Mouse (Mus musculus): ENCODE measurements around the gene Gpr132. TPM values are rescaled to one million over a fixed set of nuclear protein-coding genes. Genes with fewer than 3 reads are reported as not detected.

The Gpr132 gene
- total and polyA plus RNA-seq, 3 experiments: 24.4 to 62.1 (median 44.7) TPM

DNA sequence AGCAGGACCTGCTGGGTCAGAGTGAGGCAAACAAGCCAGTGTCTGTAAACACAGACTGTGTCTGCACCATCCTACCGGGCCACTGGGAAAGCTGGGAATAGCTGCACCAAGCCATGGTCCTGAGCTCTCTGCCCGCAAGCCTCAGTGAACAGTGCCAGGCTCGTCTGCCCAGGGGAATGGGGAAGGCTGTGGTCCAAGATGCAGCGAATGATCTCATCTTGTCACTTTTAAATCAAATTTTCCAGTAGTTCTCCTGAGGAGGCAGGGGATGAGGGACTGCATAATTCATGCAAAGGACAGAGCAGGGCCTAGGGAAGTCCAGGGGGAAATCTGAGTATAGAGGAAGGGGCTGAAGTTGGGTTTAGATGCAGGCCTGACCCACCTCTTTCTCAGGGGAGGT, 60.2 kb downstream of the Gpr132 start:
- peaks cover 10% of the 10 kb centered on the region for H3K27me3 ChIP-seq (replicated peaks)
- H3K27ac ChIP-seq (ENCODE audit: insufficient read depth, low read depth): no peak overlapping the region
- no peak overlapping the region for H3K4me3 ChIP-seq (replicated peaks in 1 of 3; ENCODE audit: low read depth in 2 of 3, low read length in 2 of 3, poor library complexity in 1 of 3)
- no peak overlapping the region for H3K9ac ChIP-seq (ENCODE audit: insufficient read depth, low read depth)
- dilution Hi-C loops (cut with MboI; ENCODE audit: extremely low pct_ligation_motif_present, extremely low pct_unique_long_range_greater_than_20kb, low sequenced_read_pairs): no loop called here
- no peaks in the 10 kb centered on the region for H3K79me2 ChIP-seq (replicated peaks; ENCODE audit: control insufficient read depth, extremely low read depth, insufficient read depth, poor library complexity, severe bottlenecking)
- peaks cover 5 to 25% of the 10 kb centered on the region in 2 experiments; a peak in 3 of 4 replicates for H3K4me1 ChIP-seq (ENCODE audit: control insufficient read depth in 1 of 2, insufficient read depth in 2 of 2)
- DNase-seq (ENCODE audit: extremely low read depth): no peak
- H3K9me3 ChIP-seq (replicated peaks; ENCODE audit: low read length): no peaks in the 10 kb centered on the region
- H3K4me2 ChIP-seq (ENCODE audit: insufficient read depth, low read depth, poor library complexity, severe bottlenecking): no peak overlapping the region
- peaks cover 1 to 17% of the 10 kb centered on the region in 2 experiments for H3K36me3 ChIP-seq (replicated peaks in 1 of 2; ENCODE audit: control insufficient read depth in 1 of 2, insufficient read depth in 1 of 2, low read length in 1 of 2)
- TF ChIP-seq HCFC1 (IDR thresholded peaks at IDR 0.05; ENCODE audit: low read depth, low read length): no peak
- in situ Hi-C loops (cut with MboI; ENCODE audit: low pct_ligation_motif_present, low pct_unique_long_range_greater_than_20kb, low sequenced_read_pairs): no loop called here

- TF ChIP-seq ETS1 (conservative IDR thresholded peaks at IDR 0.05; ENCODE audit: low read depth, low read length): no peak
- TF ChIP-seq POLR2A (IDR thresholded peaks at IDR 0.05; ENCODE audit: low read depth, low read length): no peak
- TF ChIP-seq TBP (conservative IDR thresholded peaks at IDR 0.05; ENCODE audit: low read depth, low read length): no peak
- no peak for TF ChIP-seq NELFE (IDR thresholded peaks at IDR 0.05; ENCODE audit: low read depth, low read length)
- TF ChIP-seq SMC3 (IDR thresholded peaks at IDR 0.05; ENCODE audit: low read depth, low read length): no peak
- no peak for TF ChIP-seq JUN (IDR thresholded peaks at IDR 0.05; ENCODE audit: insufficient read depth, low read depth, low read length)
- TF ChIP-seq TCF12 (IDR thresholded peaks at IDR 0.05; ENCODE audit: low read depth, low read length): no peak
- TF ChIP-seq KAT2A (IDR thresholded peaks at IDR 0.05; ENCODE audit: insufficient replicate concordance, low read length): no peak
- no peak for TF ChIP-seq ZC3H11A (IDR thresholded peaks at IDR 0.05; ENCODE audit: low read depth, low read length)
- TF ChIP-seq MEF2A (IDR thresholded peaks at IDR 0.05; ENCODE audit: borderline replicate concordance, low read depth, low read length): no peak
- TF ChIP-seq BHLHE40 (IDR thresholded peaks at IDR 0.05; ENCODE audit: low read depth, low read length): no peak
- TF ChIP-seq ELF1 (IDR thresholded peaks at IDR 0.05; ENCODE audit: low read depth, low read length): no peak
- TF ChIP-seq EP300 (IDR thresholded peaks at IDR 0.05; ENCODE audit: low read length): no peak
- TF ChIP-seq MAFK (IDR thresholded peaks at IDR 0.05; ENCODE audit: insufficient replicate concordance, low read length): no peak
- no peak for TF ChIP-seq UBTF (IDR thresholded peaks at IDR 0.05; ENCODE audit: low read depth, low read length)
- no peaks in the 10 kb centered on the region for H3K79me2 ChIP-seq (replicated peaks; ENCODE audit: control insufficient read depth, extremely low read depth, insufficient read depth, poor library complexity, severe bottlenecking)
- no peak for DNase-seq (ENCODE audit: extremely low read depth)
- H3K9ac ChIP-seq (ENCODE audit: insufficient read depth, low read depth): no peak overlapping the region
- no peak overlapping the region for H3K4me3 ChIP-seq (replicated peaks in 1 of 3; ENCODE audit: low read depth in 2 of 3, low read length in 2 of 3, poor library complexity in 1 of 3)
- in situ Hi-C loops (cut with MboI; ENCODE audit: low pct_ligation_motif_present, low pct_unique_long_range_greater_than_20kb, low sequenced_read_pairs) (no loop called here), dilution Hi-C loops (cut with MboI; ENCODE audit: extremely low pct_ligation_motif_present, extremely low pct_unique_long_range_greater_than_20kb, low sequenced_read_pairs) (no loop called here)
- H3K9me3 ChIP-seq (replicated peaks; ENCODE audit: low read length): no peaks in the 10 kb centered on the region
- H3K27ac ChIP-seq (ENCODE audit: insufficient read depth, low read depth): no peak overlapping the region
- peaks cover 0 to 1% of the 10 kb centered on the region in 2 experiments for H3K36me3 ChIP-seq (replicated peaks in 1 of 2; ENCODE audit: control insufficient read depth in 1 of 2, insufficient read depth in 1 of 2, low read length in 1 of 2)
- H3K4me1 ChIP-seq (ENCODE audit: control insufficient read depth in 1 of 2, insufficient read depth in 2 of 2): peaks cover 7 to 29% of the 10 kb centered on the region in 2 experiments; a peak in 3 of 4 replicates
- peaks cover 10% of the 10 kb centered on the region for H3K27me3 ChIP-seq (replicated peaks)
- H3K4me2 ChIP-seq (ENCODE audit: insufficient read depth, low read depth, poor library complexity, severe bottlenecking): no peak overlapping the region
These were observed 62.0 kb downstream of the Gpr132 start for GRCm38 (mm10) chr12:112806044-112806443.
